Mouse (Mus musculus) heart, postnatal 25 days (tissue): ENCODE results near the gene Wee1. TPM values are rescaled to one million over a fixed set of nuclear protein-coding genes. Genes with fewer than 3 reads are reported as not detected.
"Not testable (repeated sequence)": the region's sequence is repeated elsewhere in the genome, so short reads cannot be mapped to it uniquely, and the experiment has no call there.

Source experiments
- DNase-seq: peaks from one replicate; pipeline ENCODE4 v3.0.0; 2022; ENCODE audit warnings: low spot score
- intact Hi-C: fragments of 180-260 bp; cut with DNase I; formaldehyde crosslinking; loops from one replicate; pipeline ENCODE4 v1.15.1; 2025
- total RNA-seq, 2 experiments: library from RNA; stranded (reverse); gene quantifications; 2 replicates each; pipeline ENCODE4 v1.2.3; 2021

Gene Wee1
- total RNA-seq, 2 experiments from 2014 or later: 6.4 to 11.0 TPM

DNA sequence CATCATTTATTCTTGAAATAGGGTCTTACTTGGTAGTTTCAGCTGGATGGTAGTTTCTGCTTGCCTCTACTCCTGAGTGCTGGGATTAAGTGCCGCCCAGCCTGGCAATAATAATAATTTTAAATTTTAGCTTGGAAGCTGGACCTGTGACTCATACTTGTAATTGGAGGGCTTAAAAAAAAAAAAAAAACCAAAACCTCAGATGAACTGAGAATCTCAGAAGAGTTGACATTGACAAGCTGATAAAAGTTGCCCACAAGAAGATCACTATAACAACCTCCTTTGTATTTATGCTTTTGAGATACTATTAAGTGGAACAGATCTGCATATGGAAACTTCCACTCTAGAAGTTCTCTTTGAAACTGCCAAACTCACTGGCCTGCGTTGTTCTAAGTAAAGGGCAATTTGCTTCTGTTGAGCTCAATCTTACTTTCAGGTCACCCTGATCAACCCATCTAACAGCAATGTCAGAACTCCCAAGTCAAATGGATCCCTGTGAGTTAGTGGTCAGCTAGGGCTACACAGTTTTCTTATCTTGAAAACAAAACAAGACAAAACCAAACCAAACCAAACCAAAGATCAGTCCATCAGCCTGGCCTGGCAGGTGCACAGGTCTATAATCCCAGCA, 1.6 kb upstream of the Wee1 start:
- intact Hi-C loops: loop anchor here (5.0 kb wide), 1 partner anchor 58 kb away; the partner anchor contains the start of gene Zfp143
- no peak for DNase-seq

DNA sequence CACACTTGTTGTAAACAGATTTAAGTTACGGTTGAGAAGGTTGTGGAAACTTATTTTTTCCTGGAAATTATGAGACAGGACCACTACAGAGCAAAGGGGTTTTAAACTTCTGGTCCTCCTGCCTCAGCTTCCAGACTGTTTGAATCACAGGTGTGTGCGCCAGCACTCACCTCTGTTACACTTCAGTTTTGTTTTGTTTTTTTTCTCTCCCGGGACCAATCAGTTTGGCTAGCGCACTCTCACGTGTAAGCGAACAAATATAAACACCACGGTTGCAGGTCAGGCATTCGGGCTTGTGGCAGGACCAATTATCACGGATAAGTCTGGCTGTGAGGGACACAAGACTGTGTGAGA, 707 bp upstream of the Wee1 start:
- intact Hi-C loops: loop anchor here (5.0 kb wide), 1 partner anchor 59 kb away; the partner anchor contains the start of gene Zfp143
- DNase-seq: no peak

GRCm38 (mm10) chr7:110122289-110122564, 381 bp downstream of the Wee1 start:
- DNase-seq: no peak
- intact Hi-C loops: loop anchor here (2.0 to 5.0 kb wide), 2 partner anchors 43 to 60 kb away; partner anchors contain the start of gene Zfp143

DNA sequence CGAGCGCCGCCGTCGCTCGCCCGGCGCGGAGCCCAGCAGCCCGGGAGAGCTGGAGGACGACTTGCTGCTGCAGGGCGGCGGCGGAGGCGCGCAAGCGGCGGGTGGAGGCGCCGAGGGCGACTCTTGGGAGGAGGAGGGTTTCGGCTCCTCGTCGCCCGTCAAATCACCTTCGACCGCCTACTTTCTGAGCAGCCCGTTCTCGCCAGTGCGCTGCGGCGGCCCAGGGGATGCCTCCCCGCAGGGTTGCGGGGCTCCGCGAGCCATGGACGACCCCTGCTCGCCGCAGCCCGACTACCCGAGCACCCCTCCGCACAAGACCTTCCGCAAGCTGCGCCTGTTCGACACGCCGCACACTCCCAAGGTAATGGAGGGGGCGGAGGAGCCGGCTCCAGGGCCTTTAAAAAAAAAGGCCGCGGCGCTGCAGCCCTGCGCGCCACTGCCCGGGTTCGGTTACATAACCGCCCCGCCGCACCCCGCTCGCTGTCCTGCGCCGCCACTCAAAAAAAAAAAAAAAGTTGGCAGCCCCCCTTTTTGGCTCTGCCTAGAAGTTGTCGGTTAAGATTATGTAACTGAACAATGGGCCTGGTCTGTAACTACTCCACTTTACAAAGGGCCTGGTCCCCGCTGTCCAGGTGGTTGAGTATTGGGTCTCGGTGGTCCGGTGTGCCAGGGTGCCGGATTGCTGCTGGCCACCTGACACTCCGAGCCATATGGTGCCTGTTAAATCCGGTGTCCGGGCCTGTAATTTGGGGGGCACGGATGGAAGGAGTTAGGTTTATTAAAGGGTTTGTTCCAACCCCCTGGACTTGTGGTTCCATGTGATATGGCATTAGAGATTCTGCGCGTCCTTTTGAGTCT, 948 bp downstream of the Wee1 start:
- intact Hi-C loops: loop anchor here (2.0 to 5.0 kb wide), 2 partner anchors 42 to 60 kb away; partner anchors contain the start of gene Zfp143
- DNase-seq: peak; percentile 78

DNA sequence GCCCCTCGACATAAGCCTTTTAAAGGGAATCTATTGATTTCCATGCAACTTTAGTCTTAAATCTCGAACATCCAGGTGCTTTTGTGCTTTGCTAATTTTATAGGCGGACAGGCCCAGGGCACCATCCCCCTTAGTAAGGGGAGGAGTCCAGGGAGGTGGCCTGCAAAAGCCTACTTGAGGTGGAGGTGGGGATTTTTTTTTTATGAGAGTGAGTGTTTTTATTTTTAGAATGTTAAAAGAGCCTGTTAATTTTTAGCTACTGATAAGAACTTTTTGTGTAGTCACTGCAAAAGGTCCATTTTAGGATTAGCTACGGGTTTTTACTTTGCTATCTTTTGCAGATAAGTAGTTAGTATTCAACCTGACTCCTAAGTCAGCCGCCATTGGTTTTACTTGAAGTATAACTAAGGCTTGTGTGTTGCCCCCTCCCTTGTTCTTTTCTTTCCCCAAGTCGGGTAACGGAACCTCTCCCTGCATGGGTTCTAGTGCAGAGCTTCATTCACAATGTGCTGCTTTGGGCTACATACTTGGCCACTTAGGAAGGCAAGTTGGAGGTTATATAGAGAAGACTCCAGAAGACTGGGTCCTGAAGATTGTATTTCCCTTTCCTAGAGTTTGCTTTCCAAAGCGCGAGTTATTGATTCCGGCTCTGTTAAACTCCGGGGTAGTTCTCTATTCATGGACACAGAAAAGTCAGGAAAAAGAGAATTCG, 2.2 kb downstream of the Wee1 start:
- no peak for DNase-seq
- intact Hi-C loops: loop anchor here (2.0 to 5.0 kb wide), 2 partner anchors 41 to 62 kb away; partner anchors contain the start of gene Zfp143

DNA sequence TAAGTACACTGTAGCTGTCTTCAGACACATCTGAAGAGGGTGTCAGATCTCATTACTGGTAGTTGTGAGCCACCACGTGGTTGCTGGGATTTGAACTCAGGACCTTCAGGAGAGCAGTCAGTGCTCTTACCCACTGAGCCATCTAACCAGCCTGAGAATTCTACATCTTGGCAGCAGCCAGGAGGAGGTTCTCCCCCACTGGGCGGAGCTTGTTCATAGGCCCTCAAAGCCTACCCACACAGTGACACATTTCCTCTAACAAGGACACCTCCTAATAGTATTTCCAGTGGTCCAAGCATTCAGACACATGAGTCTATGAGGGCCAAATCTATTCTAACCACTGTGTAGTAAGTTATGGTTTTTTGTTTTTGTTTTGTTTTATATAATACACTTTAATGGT, 6.7 kb downstream of the Wee1 start:
- no peak for DNase-seq
- intact Hi-C loops: no loop called here

DNA sequence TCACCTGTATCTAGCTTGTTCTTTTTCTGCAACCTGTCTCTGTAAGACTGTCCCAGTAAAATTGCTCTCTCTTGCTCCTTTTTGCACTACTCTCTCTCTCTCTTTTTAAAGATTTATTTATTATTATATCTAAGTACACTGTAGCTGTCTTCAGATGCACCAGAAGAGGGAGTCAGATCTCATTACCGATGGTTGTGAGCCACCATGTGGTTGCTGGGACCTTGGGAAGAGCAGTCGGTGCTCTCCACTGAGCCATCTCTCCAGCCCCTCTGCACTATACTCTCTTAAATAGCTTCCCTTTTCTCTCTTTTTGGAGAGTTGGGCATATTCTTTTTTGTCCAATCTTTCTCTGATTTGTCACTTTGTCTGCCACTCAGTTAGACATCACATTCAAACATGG, 10.4 kb downstream of the Wee1 start:
- intact Hi-C loops, DNase-seq: not testable (repeated sequence)

- DNase-seq: no peak
- intact Hi-C loops: no loop called here
These were observed 12.1 kb downstream of the Wee1 start for GRCm38 (mm10) chr7:110133988-110134387.

- intact Hi-C loops: no loop called here
- DNase-seq: no peak
These were observed 16.7 kb downstream of the Wee1 start for GRCm38 (mm10) chr7:110138538-110138937.

DNA sequence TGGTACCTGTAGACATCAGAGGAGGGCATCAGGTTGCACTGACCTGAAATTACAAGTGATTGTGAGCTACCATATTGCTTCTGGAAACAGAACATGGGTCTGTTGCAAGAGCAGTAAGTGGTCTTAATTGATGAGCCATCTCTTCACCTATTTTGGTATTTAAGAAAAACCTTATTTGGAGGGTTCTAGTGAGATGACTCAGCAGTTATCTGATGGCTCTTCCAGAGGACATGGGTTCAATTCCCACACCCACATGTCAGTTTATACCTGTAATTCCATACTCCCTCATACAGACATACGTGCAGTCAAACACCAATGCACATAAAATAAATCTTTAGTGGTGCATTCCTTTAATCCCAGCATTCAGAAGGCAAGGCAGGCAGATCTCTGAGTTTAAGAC, 22.0 kb downstream of the Wee1 start:
- intact Hi-C loops: no loop called here
- no peak for DNase-seq

DNA sequence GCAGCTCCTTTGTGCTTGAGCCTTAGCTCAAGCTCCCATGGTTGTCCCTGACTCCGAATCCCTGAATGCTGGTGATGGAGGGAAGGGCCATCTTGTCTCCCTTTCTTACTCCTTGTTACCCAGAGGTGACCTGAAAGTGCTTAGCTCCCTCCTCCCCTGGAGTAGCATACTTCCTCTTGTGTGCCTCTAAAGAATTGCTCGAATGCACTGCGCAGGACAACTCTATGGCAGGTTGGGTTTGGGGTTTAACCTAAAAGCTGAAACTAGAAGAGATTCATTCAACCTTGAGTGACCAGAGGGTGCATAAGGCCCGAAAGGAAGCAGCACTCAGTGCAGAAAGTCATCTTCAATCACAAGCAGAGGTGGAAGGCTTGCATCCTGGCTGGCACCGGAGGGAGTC, 31.0 kb downstream of the Wee1 start:
- intact Hi-C loops: no loop called here
- no peak for DNase-seq

GRCm38 (mm10) chr7:110156712-110157260, 34.9 kb downstream of the Wee1 start:
- DNase-seq: no peak
- intact Hi-C loops: no loop called here

- DNase-seq: peak; percentile 15
These were observed 35.5 kb downstream of the Wee1 start for GRCm38 (mm10) chr7:110157261-110157910.

DNA sequence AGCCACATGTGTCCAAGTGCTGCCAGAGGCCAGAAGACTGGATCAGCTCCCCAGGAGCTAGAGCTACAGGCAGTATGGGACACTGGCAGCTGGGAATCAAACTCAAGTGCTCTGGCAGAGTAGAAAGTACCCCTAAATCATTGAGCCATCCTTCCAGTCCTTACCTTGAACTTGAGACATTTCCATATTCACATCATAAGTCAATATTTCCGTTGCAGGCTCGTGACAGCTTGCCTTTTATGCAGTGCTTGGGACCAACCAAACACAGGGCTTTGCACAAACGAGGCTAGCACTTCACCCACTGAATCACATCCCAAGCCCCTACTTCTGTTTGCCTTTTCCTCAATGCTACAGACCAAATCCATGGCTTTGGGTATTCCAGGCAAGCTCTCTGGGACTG, 36.2 kb downstream of the Wee1 start:
- intact Hi-C loops: no loop called here
- DNase-seq: no peak

More at GRCm38 (mm10) chr7:110157261-110157910, 35.5 kb downstream of the Wee1 start:
- intact Hi-C loops: no loop called here

DNA sequence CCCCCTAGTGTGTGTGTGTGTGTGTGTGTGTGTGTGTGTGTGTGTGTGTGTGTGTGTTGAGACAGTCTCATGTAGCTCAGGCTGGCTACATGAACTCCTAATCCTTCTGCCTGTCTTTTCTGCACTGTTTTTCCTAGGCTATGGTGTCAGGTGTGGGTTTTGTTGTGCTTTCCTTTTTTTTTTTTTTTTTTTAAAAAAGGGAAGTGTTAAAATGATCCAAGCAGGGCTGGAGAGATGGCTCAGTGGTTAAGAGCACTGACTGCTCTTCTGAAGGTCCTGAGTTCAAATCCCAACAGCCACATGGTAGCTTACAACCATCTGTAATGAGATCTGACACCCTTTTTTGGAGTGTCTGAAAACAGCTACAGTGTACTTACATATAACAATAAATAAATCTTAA, 38.3 kb downstream of the Wee1 start:
- intact Hi-C loops, DNase-seq: not testable (repeated sequence)

DNA sequence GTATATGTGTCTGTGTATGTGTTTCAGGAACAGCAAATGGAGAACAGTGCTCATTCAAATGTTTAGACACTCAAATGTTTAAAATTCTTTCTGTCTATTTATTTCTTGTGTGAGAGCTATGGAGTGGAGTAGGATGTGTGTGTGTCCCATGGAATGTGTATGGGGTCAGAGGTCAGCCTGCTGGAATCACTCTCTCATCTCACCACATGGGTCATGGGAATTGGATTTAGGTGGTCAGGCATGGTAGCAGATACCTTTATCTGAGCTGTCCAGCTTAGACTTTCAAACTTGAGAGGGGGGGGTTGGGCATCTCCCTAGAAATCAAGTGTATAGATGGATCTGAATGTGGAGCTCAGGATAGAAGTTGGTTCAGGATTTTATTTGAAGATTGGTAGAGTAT, 38.8 kb downstream of the Wee1 start:
- intact Hi-C loops: no loop called here
- DNase-seq: no peak

GRCm38 (mm10) chr7:110163024-110163423, 41.2 kb downstream of the Wee1 start:
- intact Hi-C loops: no loop called here
- DNase-seq: no peak

- intact Hi-C loops: loop anchor here (1.0 to 2.0 kb wide), 2 partner anchors 41 to 68 kb away; partner anchors contain the start of gene Wee1
- peak; percentile 80 for DNase-seq
These were observed 42.3 kb downstream of the Wee1 start for GRCm38 (mm10) chr7:110164103-110164681.

DNA sequence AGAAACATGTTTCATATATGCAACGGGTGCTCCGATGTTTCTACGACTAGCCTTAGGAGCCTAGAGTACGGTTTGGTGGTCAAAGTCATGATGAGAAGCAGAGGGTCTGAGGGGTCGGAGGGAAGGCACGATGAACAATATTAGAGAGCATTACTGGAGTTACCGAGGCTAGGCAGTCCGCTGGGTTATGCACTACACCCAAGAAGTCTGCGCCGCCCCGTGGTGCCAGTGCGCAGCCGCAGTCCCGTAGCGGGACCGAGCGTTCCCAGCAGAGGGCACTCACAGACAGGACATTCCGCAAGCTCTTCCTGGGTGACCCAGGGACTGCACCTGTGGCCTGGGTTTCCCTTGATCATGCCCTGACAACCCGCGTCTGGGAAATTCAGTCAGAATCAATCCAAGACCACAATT, 42.9 kb downstream of the Wee1 start:
- intact Hi-C loops: loop anchor here (1.0 to 5.0 kb wide), 4 partner anchors 42 to 102 kb away; partner anchors contain the start of gene Wee1
- DNase-seq: peak; percentile 86
